Mouse (Mus musculus) G1E (cell line): ENCODE data around the gene Mfap3l.

Experiments
- CTCF ChIP-seq: IDR thresholded peaks from 2 replicates; pipeline ENCODE4 v1.5.1; 2012; ENCODE audit warnings: low read depth, low read length, inconsistent platforms, mixed read lengths
- GATA1 ChIP-seq: IDR thresholded peaks from 2 replicates; pipeline ENCODE4 v1.6.1; 2012; ENCODE audit warnings: borderline replicate concordance, low read length, inconsistent platforms, mixed read lengths
- GATA2 ChIP-seq: IDR thresholded peaks from 2 replicates; pipeline ENCODE4 v1.6.1; 2012; ENCODE audit warnings: low read depth, low read length, inconsistent platforms, borderline replicate concordance
- POLR2AphosphoS5 ChIP-seq: IDR thresholded peaks from 2 replicates; pipeline ENCODE4 v1.6.1; 2012; ENCODE audit warnings: low read depth, low read length, inconsistent platforms; ENCODE audit not compliant: insufficient replicate concordance

DNA sequence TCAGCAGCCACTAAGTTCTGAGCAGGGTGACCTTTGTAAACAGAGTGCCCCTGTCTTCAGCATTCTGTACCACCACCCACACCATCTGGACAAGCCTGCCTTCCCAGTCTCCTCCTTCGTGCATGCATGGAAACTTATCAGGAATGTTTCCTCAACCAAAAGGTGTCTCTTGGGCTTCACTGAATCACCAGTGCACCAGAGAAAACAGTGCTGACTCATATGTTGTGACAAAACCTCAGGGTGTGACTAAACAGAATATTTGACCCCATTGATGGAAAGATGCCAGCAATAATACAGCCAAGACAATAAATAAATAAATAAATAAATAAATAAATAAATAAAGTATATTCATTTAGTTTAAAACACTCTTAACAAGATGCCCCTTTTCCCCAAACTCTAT, 16.5 kb downstream of the Mfap3l start:
- TF ChIP-seq POLR2AphosphoS5: no peak
- no peak for TF ChIP-seq CTCF
- no peak for TF ChIP-seq GATA2
- TF ChIP-seq GATA1: no peak
